Mouse (Mus musculus) cerebellum, adult (tissue): ENCODE results near the gene Atrn.

ENCODE experiments used
- ATAC-seq: cut with Nextera tagmentation; 2 replicates; pipeline ENCODE4 v1.9.2; 2017; ENCODE audit warnings: mild to moderate bottlenecking, moderate library complexity, mixed read lengths; ENCODE audit not compliant: insufficient number of reproducible peaks, low FRiP score, low TSS enrichment

Gene Atrn

DNA sequence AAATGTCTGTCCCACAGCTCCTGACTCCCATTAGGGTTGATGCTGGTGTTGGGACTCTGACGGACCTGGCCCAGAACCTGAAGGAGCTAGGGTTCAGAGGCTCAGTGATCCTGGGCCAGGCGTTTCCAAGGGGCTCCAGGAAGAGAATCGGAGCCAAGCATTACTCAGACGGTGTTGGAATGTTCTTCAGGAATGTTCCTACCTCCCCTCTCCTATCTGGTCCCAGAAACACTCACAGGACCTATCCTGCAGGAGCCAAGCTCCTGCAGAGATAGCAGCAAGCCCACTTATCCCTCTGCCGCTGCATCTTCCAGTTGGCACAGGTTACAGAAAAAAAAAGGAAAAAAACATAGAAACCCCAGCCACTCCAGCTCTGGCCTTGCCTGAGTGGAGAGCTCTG is 155.3 kb downstream of the Atrn start:
- ATAC-seq: no peak

DNA sequence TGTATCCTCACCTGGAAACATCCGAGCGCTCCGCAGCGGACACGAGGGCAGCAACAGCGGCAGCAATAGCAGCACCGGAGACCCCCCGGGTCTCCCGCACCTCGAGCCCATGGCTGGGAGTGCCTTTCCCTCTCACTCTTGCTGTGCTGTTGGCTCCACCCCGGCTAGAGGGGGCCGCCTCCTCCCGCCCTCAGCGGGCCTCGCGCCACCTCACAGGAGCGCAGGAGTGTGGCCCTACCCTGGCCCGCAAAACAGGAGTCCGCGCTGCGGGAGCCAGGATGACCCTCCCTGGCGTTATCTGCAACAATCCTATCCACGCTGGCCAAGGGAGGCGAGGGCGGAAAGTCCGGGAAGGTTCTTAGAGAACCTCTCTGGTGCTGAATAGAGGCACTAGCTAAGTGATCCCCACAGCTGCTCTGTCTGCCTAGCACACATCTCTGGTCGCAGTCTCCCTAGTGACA is 157.1 kb downstream of the Atrn start, which contains the start of gene Adam33:
Gene Adam33 (minus strand): TSS at position 411 of the 461 bp plus-strand sequence.
- no peak for ATAC-seq

DNA sequence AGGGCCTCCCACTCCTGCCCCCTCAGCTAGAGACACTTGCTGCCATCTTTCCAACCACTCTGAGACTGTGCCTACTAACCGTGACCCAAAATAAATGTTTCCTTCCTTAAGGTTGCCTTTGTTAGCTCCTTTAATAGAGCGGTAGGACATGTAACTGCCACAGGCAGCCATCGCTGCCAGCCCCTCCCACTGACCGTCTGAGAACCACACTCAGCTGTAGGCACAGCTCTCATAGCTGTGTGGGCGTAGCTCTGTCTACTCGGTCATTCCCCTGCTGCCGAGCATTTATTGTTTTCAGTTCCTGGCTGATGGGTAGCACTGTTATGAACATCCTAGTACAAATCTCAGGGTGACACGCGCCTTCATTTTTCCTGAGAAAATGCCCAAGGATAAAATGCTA is 160.0 kb downstream of the Atrn start:
- ATAC-seq: no peak

DNA sequence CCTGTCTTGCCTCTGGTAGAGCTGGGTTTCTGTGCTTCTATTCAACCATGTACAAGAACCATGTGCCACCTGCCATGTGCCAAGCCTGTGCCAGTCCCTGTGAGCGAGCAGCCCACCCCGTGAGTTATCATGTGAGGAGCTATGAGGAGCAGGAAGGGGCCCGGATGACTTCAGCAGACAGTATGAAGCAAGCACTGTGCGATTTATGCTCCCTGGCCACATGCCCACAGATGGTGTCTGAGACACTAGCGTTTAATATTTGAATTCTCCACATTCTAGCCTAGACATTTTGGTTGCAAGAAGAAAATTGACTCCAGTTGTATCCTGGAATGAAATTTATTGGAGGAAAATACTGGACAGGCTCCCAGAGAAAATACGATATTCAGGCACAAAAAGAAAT is 161.2 kb downstream of the Atrn start:
- no peak for ATAC-seq

DNA sequence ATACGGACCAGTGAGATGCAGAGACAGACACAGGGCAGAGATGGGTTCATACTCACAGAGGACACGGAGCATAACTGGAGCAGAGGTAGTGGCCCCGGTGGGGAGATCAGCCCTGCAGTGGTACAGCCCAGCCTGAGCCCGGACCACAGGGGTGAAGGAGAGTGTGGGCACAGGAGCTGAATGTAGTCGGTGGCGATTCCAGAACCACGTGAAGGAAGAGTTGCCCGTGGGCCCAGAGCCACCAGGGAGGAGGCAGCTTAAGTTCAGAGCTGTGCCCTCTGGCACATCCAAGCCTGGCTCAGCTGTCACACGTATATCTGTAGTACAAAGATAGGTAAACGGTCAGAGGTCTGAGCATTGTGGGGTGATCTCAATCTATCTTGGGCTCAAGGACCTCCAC is 166.2 kb downstream of the Atrn start:
- no peak for ATAC-seq
